Mouse (Mus musculus) cerebellum, postnatal 25 days (tissue): ENCODE measurements around the gene Zic1.

ENCODE experiments used
- DNase-seq, 2 experiments: peaks; one replicate each; pipeline ENCODE4 v3.0.0; 2021; ENCODE audit warnings: mixed read lengths in 2 of 2

Zic1 gene

DNA sequence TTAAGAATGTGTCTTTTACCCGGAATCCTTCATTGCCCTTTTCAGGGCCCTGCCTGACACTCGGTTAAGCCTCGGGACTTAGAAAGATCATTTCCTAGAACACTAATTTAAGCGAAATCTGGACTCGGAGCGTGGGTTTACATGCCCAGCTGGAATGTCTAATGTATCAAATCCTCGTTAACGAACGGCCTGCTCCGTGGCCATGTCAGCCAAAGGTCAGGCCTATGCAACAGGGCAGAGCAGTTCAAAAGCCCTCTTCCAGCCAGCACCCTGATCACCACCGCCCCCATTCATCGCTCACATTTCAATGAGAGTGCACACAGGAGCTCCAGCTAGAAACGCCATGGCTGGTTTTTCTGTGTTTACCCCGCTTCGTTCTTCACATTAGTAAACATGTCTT lies 12.8 kb downstream of the Zic1 start:
- DNase-seq: peak; percentile 72 to 79

DNA sequence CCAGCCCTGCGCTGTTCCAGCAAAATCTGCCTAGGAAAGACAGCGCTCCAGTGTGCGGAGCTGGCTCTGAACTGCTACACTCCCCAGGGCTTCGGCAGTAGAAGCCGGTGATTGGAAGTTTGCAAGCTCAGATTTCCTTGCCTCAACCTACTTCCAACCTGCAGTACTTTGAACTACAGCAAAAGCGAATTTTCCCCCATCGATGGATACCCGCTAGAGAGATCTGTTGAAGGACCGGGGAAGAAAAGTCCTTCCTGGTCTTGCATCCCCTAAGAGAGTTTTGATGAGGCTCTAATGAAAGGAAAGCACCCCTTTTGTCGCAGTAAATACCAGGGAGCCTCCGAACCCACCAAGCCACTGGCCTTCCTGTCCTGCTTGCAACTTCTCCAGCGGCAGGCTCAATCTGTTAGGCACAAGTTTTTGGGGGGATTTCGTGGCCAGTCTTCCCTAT lies 13.6 kb downstream of the Zic1 start:
- peak; percentile 69 to 75 for DNase-seq

DNA sequence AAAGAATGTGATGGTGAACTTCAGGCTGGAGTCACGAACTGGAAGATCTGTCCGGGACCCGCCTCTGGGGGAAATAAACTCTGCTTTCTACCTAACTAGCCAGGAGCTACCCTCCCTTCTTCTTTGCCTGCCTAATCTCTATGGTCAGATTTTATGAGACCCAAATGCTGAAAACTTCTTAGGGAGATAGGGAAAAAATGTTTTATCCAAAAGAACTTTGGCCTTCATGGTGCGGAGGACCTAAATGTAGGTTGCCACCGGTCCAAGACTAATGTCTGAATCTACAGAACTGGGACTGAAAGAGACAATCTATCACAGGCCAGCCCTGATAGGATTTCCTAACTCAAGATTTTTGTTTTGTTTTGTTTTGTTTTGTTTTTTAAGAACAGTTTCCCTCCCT lies 14.2 kb downstream of the Zic1 start:
- peak in 1 of 2 experiments; percentile 14 for DNase-seq

DNA sequence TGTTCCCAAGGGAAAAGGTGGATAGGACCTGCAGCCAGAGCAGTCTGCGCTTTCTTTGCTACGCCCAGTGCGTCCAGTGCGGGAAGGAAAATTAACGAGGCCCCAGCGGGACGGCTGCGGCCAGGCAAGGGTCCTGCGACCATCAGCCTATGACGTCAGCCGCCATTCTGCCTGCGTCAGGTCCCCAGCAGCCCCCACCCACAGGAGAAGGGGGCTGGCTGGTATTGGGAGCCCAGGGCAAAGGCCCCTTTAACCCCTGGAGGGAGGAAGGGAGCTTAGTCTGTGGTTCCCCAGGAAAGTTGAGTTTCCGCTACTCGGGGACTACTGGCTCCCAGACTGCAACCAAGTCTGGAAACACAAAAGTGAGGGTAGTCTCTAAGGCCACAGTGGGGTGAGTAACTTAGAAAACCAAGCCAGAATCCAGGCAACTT lies 14.7 kb downstream of the Zic1 start:
- DNase-seq: peak; percentile 78 to 82

DNA sequence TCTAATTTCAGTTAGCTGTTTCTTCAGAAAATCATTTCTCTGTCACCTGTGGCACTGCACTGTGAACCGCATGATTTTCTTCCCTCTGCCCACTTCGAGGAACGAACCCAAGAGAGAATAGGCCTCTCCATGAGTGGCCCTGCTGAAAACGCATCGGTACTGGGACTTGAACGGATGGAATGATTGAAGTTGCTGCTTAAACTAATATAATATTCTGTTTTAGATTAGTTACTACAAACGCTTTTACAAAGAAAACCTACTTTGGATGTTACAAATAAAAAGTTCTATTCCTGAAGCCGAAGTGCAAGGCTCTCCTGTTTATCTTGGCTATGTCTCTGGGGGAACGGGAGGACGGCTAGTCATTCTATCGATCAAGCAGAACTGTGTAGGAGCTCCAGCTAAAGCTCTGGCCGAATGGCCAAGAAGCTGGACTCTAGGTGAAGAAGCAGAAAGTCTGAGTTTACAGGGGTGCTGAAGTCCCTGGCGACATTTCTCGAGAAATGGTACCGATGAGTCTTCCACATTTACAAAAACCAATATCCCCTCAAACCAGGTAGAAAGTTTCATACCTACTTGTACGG lies 15.3 kb downstream of the Zic1 start:
- peak; percentile 64 to 74 for DNase-seq

DNA sequence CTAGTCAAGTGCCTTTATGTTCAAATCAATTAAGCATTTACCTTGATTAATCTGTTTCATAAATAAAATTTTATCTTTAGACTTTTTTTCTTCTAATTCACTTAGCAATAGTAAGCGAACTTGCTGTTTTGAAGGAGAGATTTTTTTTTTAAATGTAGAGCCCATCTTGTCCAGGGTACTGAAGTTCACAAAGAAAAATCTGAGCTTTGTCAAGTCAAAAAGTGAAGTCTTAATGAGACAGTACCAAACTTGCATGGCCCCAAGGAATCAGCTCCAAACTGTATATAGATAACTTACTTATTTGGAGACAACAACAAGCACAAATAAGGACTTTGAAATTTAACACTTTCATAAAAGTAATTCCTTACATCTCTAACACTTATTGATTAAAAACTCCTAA lies 16.9 kb downstream of the Zic1 start:
- no peak for DNase-seq

DNA sequence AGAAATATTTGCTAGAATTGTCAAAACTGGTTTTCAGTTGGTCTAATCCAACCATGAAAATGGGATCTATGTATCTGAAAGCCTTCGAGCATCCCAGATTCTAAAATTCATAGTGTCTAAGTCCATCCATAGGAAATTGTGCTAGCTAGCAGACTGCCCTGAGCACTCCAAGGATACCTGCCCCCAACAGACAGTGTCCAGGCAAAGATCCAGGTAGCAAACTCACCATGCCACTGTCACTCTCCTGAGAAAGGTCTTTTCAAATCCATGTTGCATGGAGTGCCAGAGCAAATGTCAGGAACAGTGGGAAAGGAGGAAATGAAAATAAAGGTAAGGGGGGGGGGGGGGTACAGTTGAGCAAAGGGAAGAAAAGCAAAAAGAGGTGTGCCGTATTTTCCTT lies 18.0 kb downstream of the Zic1 start:
- DNase-seq: peak; percentile 72 to 79
